Mouse (Mus musculus): ENCODE results near the gene Apobr.

Apobr gene

DNA sequence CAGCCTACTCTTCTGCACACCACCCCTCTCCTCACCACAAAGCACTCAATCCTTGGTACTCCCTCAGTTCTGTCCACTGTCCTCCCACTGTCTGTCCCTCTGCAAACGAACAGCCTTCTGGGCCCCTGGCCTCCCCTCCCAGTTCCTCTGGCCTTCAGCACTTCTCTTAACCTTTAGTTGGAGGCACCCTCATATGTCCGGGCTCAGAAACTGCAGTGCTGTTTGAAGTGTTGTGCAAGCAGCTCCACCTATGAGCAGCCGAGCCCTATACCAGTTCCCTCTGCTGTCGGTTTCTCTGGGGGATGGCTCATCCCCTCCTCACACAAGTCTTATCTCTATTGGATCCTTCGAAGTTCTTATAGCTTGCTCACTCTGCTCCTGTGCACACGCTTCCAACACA is 11.7 kb downstream of the Apobr start:
- in situ Hi-C loops (cut with MboI): no loop called here

DNA sequence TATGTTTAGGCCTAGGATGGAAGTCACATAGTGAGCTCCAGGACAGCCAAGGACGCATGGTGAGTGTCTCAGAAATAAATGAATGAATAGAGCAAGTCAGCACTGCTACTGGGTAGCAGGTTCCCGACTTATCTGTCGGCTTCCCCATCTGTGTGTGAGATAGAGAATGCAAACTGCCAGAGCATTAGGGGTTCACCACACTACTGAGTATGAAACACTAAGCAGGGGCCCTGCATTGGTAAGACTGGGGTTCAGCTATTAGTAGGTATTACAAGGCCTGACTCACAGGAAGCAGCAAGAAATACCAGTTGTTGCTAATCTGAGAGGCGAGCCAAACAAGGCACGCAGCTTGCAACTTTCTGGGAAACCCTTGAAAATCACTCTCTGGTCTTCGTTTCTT is 14.2 kb downstream of the Apobr start:
- in situ Hi-C loops (cut with MboI): no loop called here

DNA sequence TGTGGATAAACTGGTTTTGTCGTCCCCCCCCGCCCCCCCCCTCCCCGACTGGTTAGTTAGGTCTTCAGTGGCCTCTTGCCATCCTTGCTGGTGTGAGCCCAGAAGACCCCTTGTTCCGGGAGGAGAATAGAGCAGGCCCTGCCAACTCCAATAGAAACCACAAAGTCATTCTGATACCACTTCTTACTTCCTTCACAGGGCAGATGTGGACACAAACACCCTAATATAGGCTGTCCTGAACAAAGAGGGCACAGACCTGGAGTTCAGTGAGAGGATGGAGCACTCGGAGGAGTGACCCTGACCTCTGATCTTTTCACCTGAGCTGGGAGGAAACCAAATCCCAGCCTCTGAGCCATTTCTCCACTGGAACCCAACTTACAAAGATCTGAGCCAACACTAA is 17.2 kb downstream of the Apobr start:
- in situ Hi-C loops (cut with MboI): no loop called here

- in situ Hi-C loops (cut with MboI): no loop called here
Observed at GRCm38 (mm10) chr7:126602650-126603049, 17.9 kb downstream of the Apobr start.

GRCm38 (mm10) chr7:126606611-126607010 is 21.9 kb downstream of the Apobr start:
- in situ Hi-C loops (cut with MboI): no loop called here

DNA sequence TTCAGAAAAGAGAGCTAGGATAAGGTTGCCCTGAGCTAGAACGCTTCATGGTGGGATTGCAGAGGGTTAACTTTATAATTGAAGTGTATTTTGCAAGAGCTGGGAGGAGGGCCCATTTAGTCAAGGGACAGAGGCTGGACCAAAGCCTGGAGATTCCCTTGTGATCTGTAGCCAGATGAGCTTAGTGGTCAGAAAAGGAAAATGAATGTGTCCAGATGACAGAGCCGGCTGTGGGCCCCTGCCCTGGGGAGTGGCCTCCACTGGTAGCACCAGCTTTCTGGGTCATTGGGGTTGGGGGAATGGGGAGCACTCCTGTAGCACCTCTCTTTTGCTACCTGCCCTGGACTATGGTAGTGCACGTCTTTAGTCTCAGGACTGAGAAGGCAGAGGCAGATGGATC is 22.3 kb downstream of the Apobr start:
- in situ Hi-C loops (cut with MboI): no loop called here

DNA sequence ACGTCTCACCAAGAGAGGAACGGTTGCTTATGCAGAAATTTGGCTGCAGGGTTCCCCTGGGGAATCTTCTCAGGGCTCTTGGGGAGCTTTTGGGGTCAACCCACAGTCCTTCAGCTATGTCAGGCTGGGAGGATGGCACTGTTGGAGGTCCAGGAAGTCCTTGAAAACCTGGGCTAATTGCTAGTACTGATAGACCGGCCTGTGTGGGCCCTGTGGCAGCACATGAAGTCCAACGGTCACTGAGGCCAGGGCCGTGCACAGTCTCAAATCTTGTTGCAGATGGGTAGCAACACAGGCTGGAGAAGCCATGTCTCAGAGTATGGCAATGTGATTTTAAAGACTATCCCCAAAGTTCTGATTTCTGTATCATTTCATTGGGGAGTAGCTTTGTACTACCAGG is 23.1 kb downstream of the Apobr start:
- in situ Hi-C loops (cut with MboI): no loop called here

DNA sequence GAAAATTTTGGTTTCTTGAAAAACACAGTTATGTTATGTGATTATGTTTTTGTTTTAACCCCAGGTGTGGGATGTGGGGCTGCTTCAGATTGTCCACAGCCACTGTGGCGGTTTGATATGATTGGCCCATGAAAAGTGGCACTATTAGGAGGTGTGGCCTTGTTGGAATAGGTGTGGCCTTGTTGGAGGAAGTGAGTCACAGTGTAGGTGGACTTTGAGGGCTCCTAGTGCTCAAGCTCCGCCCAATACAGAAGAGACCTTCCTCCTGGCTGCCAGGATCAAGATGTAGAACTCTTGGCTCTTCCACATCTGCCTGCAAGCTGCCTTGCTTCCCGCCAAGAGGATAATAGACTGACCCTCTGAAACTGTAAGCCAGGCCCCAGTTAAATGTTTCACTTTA is 28.0 kb downstream of the Apobr start:
- in situ Hi-C loops (cut with MboI): no loop called here

DNA sequence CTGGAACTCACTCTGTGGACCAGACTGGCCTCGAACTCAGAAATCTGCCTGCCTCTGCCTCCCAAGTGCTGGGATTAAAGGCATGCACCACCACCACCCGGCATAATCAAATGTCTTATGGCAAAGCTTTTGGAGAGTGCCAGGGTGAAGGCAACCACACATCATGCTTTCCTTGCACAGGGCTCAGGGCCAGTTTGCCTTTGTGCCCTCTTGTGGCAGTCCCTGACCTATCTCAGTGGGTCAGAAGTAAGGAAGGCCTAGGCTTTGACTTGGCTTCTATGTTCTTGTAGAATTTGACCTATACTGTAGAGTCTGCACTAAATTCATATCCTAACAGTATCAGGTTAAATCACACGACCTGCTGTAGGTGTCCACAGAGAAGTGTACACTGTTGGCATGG is 32.0 kb downstream of the Apobr start:
- in situ Hi-C loops (cut with MboI): no loop called here

- in situ Hi-C loops (cut with MboI): no loop called here
Observed at GRCm38 (mm10) chr7:126619559-126620275, 35.0 kb downstream of the Apobr start.

- in situ Hi-C loops (cut with MboI): no loop called here
Observed at GRCm38 (mm10) chr7:126621452-126622359, 37.0 kb downstream of the Apobr start.

GRCm38 (mm10) chr7:126623381-126623780 is 38.6 kb downstream of the Apobr start:
- in situ Hi-C loops (cut with MboI): no loop called here

GRCm38 (mm10) chr7:126624774-126625173 is 40.0 kb downstream of the Apobr start:
- in situ Hi-C loops (cut with MboI): no loop called here

GRCm38 (mm10) chr7:126625369-126625768 is 40.6 kb downstream of the Apobr start:
- in situ Hi-C loops (cut with MboI): no loop called here

DNA sequence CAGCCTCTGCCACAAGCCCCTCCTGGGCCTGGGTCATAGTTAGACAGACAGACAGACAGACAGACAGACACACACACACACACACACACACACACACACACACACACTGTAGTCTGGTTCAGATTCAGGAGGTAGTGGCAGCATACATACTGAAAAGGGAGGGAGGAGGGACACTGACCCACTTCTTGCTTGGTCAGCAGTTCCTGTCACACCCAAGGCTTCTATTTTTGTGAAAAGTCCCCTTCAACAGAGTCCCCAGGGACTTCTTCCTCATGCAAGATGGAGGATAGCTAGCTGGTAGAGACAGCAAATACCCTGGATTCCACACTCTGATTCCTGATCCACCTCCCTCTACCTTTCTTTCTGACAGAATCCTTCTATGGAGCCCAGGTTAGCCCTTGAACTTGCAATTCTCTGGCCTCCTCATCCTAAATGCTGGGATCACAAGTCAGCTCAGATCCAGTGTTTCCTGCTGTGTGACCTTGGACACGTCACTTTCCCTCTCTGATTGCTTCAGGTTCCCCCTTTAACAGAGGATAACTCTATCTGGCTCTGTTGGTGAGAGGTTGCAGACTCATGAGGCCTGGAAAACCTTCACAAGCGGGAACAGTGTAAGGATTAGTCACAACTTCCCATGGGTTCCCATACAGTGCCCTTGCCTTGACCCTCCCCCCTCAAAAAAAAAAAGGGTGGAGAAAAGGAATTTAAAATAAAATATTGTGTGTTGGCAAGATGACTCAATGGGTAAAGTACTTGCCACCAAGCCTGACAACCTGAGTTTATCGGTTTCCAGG is 41.3 kb downstream of the Apobr start:
- in situ Hi-C loops (cut with MboI): no loop called here

DNA sequence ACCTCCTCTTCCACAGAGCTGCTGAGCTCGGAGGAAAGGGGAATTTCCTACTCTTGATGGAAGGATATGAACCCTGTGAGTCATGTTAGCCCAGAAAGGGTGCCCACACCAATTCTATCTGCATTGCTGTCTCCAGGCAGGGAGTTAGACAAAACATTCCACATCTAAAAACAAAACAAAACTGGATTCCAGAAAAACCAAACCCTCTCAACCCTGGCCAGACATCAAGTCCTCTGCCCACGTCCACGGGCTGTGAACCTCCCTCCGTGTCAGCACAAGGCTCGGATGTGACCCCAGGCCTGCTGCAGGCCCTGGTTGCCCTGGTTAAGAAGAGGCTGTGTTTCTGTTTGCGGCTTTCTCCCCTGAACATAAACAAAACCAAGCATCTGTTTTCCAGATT is 43.4 kb downstream of the Apobr start:
- in situ Hi-C loops (cut with MboI): no loop called here

DNA sequence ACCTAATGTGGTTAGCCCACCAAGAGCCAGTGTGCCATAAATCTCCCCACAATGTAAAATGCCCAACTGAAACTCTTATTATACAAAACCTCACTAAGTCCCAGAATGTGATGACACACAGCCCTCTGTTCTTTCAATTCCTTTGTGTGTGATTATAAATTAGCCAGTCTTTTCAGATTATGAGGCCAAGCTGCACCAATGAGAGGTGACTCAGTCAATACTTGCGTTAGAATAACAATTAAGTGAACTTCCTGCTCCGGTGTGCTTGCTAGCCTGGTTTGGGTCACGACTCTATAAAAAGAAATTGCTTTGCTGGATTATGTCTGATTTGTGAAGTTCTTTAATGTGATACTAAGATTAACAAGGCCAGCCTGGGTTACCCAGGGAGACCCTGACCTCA is 45.2 kb downstream of the Apobr start:
- in situ Hi-C loops (cut with MboI): no loop called here

DNA sequence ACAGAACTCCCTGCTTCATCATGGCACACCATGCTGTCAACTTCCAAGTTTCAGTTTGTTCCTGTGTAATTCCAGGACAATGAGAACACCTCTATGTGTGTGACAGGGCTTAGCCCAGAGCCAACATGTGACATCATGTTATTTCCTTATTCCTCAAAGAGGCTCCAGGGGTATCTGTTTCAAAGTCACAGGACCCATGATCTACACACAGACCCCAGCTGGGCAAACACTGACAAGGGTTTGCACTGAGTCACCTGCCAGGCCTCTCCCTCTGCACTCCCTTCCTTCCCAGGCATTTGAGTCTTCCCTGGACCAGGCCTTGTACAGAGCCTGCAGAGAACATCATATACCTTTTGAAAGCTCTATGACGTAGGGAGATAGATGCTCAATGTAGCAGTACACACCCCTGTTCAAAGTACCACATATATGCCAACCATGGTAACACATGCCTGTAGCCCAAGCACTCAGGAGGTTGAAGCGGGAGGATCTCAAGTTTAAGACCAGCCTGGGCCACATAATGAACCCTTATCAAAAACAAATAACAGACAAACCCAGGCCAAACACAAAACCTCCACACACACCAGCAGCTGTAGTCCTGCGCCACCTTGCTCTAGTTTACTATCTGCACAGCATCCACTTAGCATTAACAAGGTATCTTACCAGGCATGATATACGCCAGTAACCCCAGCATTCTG is 46.2 kb downstream of the Apobr start, which contains the start of gene Nupr1:
Gene Nupr1, minus strand, starts transcription at position 38 of the 695 bp plus-strand sequence.
- in situ Hi-C loops (cut with MboI): no loop called here

DNA sequence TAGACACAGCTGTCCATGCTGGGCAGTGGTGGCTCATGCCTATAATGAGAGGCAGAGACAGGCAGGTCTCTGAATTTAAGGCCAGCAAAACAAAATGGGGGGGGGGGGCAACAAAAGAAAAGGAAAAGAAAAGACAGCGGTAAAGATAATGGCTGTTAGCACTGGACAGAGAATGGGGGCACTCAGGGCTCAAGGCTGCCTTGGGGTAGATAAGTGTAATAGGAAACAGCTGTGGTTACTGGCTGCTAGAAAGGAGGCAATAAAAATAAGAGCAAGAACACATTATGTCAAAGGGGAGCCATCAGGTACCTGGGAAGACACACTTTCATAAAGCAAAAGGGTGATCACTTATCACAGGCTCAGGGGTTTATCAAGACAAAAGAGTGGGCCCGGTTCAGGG is 47.7 kb downstream of the Apobr start:
- in situ Hi-C loops (cut with MboI): no loop called here

DNA sequence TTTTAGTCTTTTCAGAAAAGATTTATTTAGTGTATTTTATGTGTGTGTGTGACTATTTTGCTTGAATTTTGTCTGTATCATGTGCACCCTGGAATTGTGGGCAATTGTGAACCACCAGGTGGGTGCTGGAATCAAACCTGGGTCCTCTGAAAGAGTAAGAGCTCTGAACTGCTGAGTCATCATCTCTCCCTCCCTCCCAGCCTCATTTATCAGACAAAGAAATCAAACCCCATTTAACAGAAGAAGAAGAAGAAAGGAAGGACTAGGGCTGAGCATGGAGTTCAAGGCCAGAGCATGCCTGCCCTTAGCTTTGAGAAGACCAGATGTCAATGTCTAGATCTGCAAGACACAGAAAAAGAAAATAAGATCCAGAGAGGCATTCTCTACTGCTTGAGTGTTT is 50.6 kb downstream of the Apobr start:
- in situ Hi-C loops (cut with MboI): no loop called here

DNA sequence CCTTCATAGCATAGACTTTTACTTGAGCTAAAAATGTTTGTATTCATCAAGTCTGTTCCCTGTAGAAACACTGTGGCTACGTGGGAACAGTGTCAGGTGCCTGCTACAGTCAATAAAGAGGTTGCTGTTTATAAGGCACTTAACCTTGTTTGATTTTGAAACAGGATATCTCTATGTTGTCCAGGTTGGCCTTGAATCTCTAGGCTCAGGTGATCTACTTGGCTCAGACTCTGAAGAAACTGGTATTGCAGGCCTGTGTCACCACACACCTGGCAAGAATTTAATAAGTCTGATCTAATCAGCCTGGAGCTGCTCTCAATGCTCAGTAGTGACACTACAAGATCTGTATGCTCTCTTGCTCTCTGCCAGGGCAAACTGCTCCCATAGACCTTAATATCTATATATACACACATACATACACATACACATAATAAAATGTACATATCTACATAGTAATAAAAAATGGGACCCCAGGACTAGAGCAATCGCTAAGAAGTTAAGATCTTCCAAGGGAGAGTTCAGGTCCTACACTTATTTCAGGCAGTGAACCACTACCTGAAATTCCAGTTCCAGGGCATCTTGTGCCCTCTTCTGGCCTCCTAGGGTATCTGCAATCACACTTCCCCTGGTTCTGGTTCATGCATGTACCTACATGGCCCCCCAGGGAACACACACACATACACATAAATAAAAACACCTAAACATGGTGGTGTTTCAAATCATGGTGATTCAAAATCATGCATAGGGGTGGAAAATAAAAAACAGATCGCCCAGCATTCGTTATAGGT is 52.2 kb downstream of the Apobr start:
- in situ Hi-C loops (cut with MboI): no loop called here
